In genomic region chr4:87647932-87648911, GRCm38 (mm10) we compare ENCODE assay signal across 8 mouse cellular contexts.
DNase-seq lines count a peak whose midpoint lies in the region; ATAC-seq and TF ChIP-seq lines count a peak whose summit lies in the region.

No protein-coding gene starts in this region.

- peak overlapping the region; percentile 41; the same call in 1 of the 2 replicates for H3K27ac ChIP-seq in embryonic facial prominence, embryonic 12.5 days
- H3K27ac ChIP-seq in hindbrain, embryonic 12.5 days: peak overlapping the region; percentile 60
- H3K27ac ChIP-seq in midbrain, postnatal 0 days (ENCODE audit: low read depth, low read length): no peak overlapping the region

- peak overlapping the region; percentile 63 for H3K4me2 ChIP-seq in embryonic facial prominence, embryonic 12.5 days (replicated peaks)
- H3K4me2 ChIP-seq in hindbrain, embryonic 12.5 days (replicated peaks): peak overlapping the region; percentile 59
- H3K4me2 ChIP-seq in midbrain, postnatal 0 days (ENCODE audit: low read depth, low read length, poor library complexity, severe bottlenecking): peak overlapping the region; percentile 47

- H3K9ac ChIP-seq in embryonic facial prominence, embryonic 12.5 days: no peak overlapping the region; the same call in 1 of the 2 replicates
- peak overlapping the region; percentile 25; the same call in 1 of the 2 replicates for H3K9ac ChIP-seq in hindbrain, embryonic 12.5 days
- H3K9ac ChIP-seq in midbrain, postnatal 0 days (replicated peaks; ENCODE audit: low read length, poor library complexity, severe bottlenecking): no peak overlapping the region; the same call in 1 of the 2 replicates

- no peaks in the 10 kb centered on the region for H3K4me1 ChIP-seq in megakaryocyte, embryonic 14.5 days
- peaks cover 15% of the 10 kb centered on the region for H3K4me1 ChIP-seq in embryonic facial prominence, embryonic 12.5 days
- H3K4me1 ChIP-seq in hindbrain, embryonic 12.5 days: peaks cover 15% of the 10 kb centered on the region
- no peaks in the 10 kb centered on the region for H3K4me1 ChIP-seq in midbrain, postnatal 0 days (ENCODE audit: insufficient read depth, low read length)

- ATAC-seq in megakaryocyte, adult 5-6 weeks (ENCODE audit: poor library complexity, severe bottlenecking): no peak
- peak; percentile 72 for ATAC-seq in embryonic facial prominence, embryonic 12.5 days (ENCODE audit: insufficient number of reproducible peaks, insufficient read depth, low FRiP score, low TSS enrichment)
- peak; percentile 89 for ATAC-seq in hindbrain, embryonic 12.5 days (ENCODE audit: low FRiP score)
- peak; percentile 88 for ATAC-seq in midbrain, postnatal 0 days (ENCODE audit: low FRiP score)

- 7% methylated on average over 26 of the region's 26 CpGs for WGBS in embryonic facial prominence, embryonic 12.5 days
- 7% methylated on average over 26 of the region's 26 CpGs for WGBS in hindbrain, embryonic 12.5 days
- WGBS in midbrain, postnatal 0 days: 4% methylated on average over 26 of the region's 26 CpGs

- DNase-seq in left cerebral cortex, postnatal 4 days: peak; percentile 84
- DNase-seq in midbrain, postnatal 0 days (ENCODE audit: low spot score): peak; percentile 81
- peak; percentile 31 to 69 for DNase-seq in urinary bladder, postnatal 4 days (ENCODE audit: low spot score in 2 of 2)
- DNase-seq in spleen, postnatal 4 days (ENCODE audit: low spot score in 2 of 2): no peak

- H3K27me3 ChIP-seq in megakaryocyte, embryonic 14.5 days (replicated peaks): no peaks in the 10 kb centered on the region
- H3K27me3 ChIP-seq in embryonic facial prominence, embryonic 12.5 days: no peaks in the 10 kb centered on the region
- H3K27me3 ChIP-seq in hindbrain, embryonic 12.5 days: no peaks in the 10 kb centered on the region
- no peaks in the 10 kb centered on the region for H3K27me3 ChIP-seq in midbrain, postnatal 0 days (ENCODE audit: insufficient read depth, low read length)

- intact Hi-C loops in left cerebral cortex, postnatal 4 days (cut with DNase I): no loop called here

- peak overlapping the region; percentile 50 for H3K4me3 ChIP-seq in megakaryocyte, embryonic 14.5 days (replicated peaks)
- peak overlapping the region; percentile 25 for H3K4me3 ChIP-seq in embryonic facial prominence, embryonic 12.5 days
- H3K4me3 ChIP-seq in hindbrain, embryonic 12.5 days: peak overlapping the region; percentile 25
- peak overlapping the region; percentile 18; the same call in 1 of the 2 replicates for H3K4me3 ChIP-seq in midbrain, postnatal 0 days (ENCODE audit: low read depth, low read length)

- H3K9me3 ChIP-seq in megakaryocyte, embryonic 14.5 days: peaks cover 13% of the 10 kb centered on the region
- no peaks in the 10 kb centered on the region for H3K9me3 ChIP-seq in embryonic facial prominence, embryonic 12.5 days
- H3K9me3 ChIP-seq in hindbrain, embryonic 12.5 days (replicated peaks): no peaks in the 10 kb centered on the region
- H3K9me3 ChIP-seq in midbrain, postnatal 0 days (ENCODE audit: low read length): no peaks in the 10 kb centered on the region

- TF ChIP-seq CTCF in midbrain, postnatal 0 days (IDR thresholded peaks at IDR 0.05): no peak

- no peaks in the 10 kb centered on the region for H3K36me3 ChIP-seq in megakaryocyte, embryonic 14.5 days (replicated peaks; ENCODE audit: low read length)
- no peaks in the 10 kb centered on the region for H3K36me3 ChIP-seq in embryonic facial prominence, embryonic 12.5 days
- no peaks in the 10 kb centered on the region for H3K36me3 ChIP-seq in hindbrain, embryonic 12.5 days
- no peaks in the 10 kb centered on the region for H3K36me3 ChIP-seq in midbrain, postnatal 0 days (ENCODE audit: insufficient read depth, low read length)

Comparison
In these comparisons a context has a peak if more than half of its experiments do, and no peak if none do; other contexts are left out.
1. DNase-seq: peak in left cerebral cortex, postnatal 4 days (single experiment), midbrain, postnatal 0 days (single experiment) and urinary bladder, postnatal 4 days (2 of 2); none in spleen, postnatal 4 days (0 of 2).
2. Peak in every context shown above with its lines, with median percentiles within 50 percentile points of each other: H3K4me3 ChIP-seq and H3K4me2 ChIP-seq.